ENCODE assay signal across 8 mouse cellular contexts in the genomic region with DNA sequence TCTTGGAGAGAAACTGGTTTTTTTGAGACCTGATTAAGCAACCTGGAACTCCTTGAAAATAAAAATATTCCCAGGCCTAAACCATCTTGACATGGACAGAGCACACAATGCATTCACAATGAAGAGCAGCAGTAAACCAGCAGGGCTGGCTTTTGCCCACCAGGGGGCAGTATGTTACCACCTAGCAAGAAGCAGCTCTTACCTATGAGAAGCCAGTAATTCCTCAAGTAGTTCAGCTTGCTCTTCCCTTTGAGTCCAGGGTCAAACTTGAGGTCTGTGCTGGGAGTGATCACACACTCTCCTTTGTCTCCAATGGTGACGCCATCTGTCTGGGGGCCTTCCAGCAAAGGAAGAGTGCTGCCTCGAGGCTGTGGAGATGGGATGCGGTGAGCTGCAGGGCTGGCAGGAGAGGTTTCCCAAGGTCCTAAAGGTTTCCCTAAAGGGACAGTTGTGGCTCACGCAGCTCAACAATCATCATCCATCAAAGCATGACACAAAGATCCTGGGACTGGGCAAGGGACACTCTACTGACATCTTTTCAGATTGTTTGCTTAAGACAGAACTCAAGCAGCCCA. TPM values are rescaled to one million over a fixed set of nuclear protein-coding genes. Genes with fewer than 3 reads are reported as not detected.
DNase-seq lines count a peak whose midpoint lies in the region; ATAC-seq and TF ChIP-seq lines count a peak whose summit lies in the region.

No protein-coding gene starts in this region.

- WGBS in hindbrain, postnatal 0 days, result 38% methylated on average over 4 of the region's 4 CpGs

- H3K36me3 ChIP-seq in hindbrain, postnatal 0 days (ENCODE audit: insufficient read depth, low read length), result peaks cover 4% of the 10 kb centered on the region; the same call in 1 of the 2 replicates

- no peaks in the 10 kb centered on the region for H3K9me3 ChIP-seq in hindbrain, postnatal 0 days (ENCODE audit: low read length)

- peak; percentile 97 for TF ChIP-seq CTCF in hindbrain, postnatal 0 days (IDR thresholded peaks at IDR 0.05; ENCODE audit: low read depth)

- no peak overlapping the region for H3K9ac ChIP-seq in hindbrain, postnatal 0 days (replicated peaks; ENCODE audit: low read length)

- H3K27me3 ChIP-seq in hindbrain, postnatal 0 days (ENCODE audit: insufficient read depth, low read length), result no peaks in the 10 kb centered on the region

- no peak overlapping the region for H3K27ac ChIP-seq in hindbrain, postnatal 0 days

- H3K4me2 ChIP-seq in hindbrain, postnatal 0 days (ENCODE audit: low read depth, low read length), result no peak overlapping the region

- H3K4me3 ChIP-seq in hindbrain, postnatal 0 days (ENCODE audit: low read length), result no peak overlapping the region

- H3K4me1 ChIP-seq in hindbrain, postnatal 0 days (ENCODE audit: insufficient read depth, low read length), result no peaks in the 10 kb centered on the region

- ATAC-seq in hindbrain, postnatal 0 days, result peak; percentile 76

- peak; percentile 94 for DNase-seq in NIH3T3 (ENCODE audit: low read depth)
- DNase-seq in cerebellum, adult 9-10 months, result peak; percentile 86
- peak; percentile 58 to 79 for DNase-seq in frontal cortex, postnatal 10 days (ENCODE audit: low spot score in 2 of 2)
- DNase-seq in hindbrain, postnatal 0 days (ENCODE audit: low spot score), result peak; percentile 92
- peak; percentile 75 for DNase-seq in left cerebral cortex, adult 11 months (ENCODE audit: low spot score)
- DNase-seq in lung, postnatal 4 days, result peak; percentile 83 to 87
- peak; percentile 84 to 91 for DNase-seq in right cerebral cortex, adult 2 months (ENCODE audit: low spot score in 2 of 2)
- peak; percentile 25 for DNase-seq in urinary bladder, postnatal 10 days (ENCODE audit: low spot score)

RNA-seq across cellular contexts. Expression of a gene that starts 30.8 kb away (rescaled TPM):
- total RNA-seq in hindbrain, postnatal 0 days (2014; rRNA removed), result 3.8 and 11.4 TPM in 2 replicates
- 8.4 TPM in 2 replicates for polyA plus RNA-seq in hindbrain, postnatal 0 days (2015; fragmentation: Nextera tagmentation; extraction: Ambion mirVana)

RNA-seq across cellular contexts. Expression of a gene that starts 53.4 kb away (rescaled TPM):
- not detected in 2 replicates for total RNA-seq in hindbrain, postnatal 0 days (2014; rRNA removed)
- not detected in 2 replicates for polyA plus RNA-seq in hindbrain, postnatal 0 days (2015; fragmentation: Nextera tagmentation; extraction: Ambion mirVana)

Comparison
In these comparisons a context has a peak if more than half of its experiments do, and no peak if none do; other contexts are left out.
1. DNase-seq: peak in every context shown above with its lines; median percentile 94 in NIH3T3; 92 in hindbrain, postnatal 0 days; 88 in right cerebral cortex, adult 2 months; 86 in cerebellum, adult 9-10 months; 85 in lung, postnatal 4 days; 75 in left cerebral cortex, adult 11 months; 68 in frontal cortex, postnatal 10 days; 25 in urinary bladder, postnatal 10 days.